In genomic region chr7:12780151-12780830, GRCm38 (mm10) we compare ENCODE assay signal across 8 mouse cellular contexts. TPM values are rescaled to one million over a fixed set of nuclear protein-coding genes. Genes with fewer than 3 reads are reported as not detected.
A peak's percentile ranks its signal among the peaks of the same experiment; 100 is the strongest.
DNase-seq lines count a peak whose midpoint lies in the region; ATAC-seq lines count a peak whose summit lies in the region.

No protein-coding gene starts in this region.

- peak overlapping the region; percentile 73 for H3K9ac ChIP-seq in forebrain, embryonic 11.5 days (ENCODE audit: low read length)
- peak overlapping the region; percentile 86 for H3K9ac ChIP-seq in heart, embryonic 16.5 days (ENCODE audit: low read length)
- 0 out of 2 replicates have a peak overlapping the region, but pooled peaks have one; percentile 18 for H3K9ac ChIP-seq in liver, embryonic 15.5 days
- H3K9ac ChIP-seq in neural tube, embryonic 12.5 days = peak overlapping the region; percentile 71
- peak overlapping the region; percentile 87 for H3K9ac ChIP-seq in stomach, embryonic 16.5 days (ENCODE audit: low read length)

- H3K9me3 ChIP-seq in forebrain, embryonic 11.5 days (ENCODE audit: control insufficient read depth, low read length) = no peaks in the 10 kb centered on the region
- no peaks in the 10 kb centered on the region for H3K9me3 ChIP-seq in heart, embryonic 16.5 days (replicated peaks; ENCODE audit: control insufficient read depth, low read length)
- H3K9me3 ChIP-seq in liver, embryonic 15.5 days (replicated peaks) = no peaks in the 10 kb centered on the region
- H3K9me3 ChIP-seq in neural tube, embryonic 12.5 days = no peaks in the 10 kb centered on the region
- H3K9me3 ChIP-seq in stomach, embryonic 16.5 days (replicated peaks; ENCODE audit: control insufficient read depth, low read length) = no peaks in the 10 kb centered on the region

- WGBS in forebrain, embryonic 11.5 days = 1% methylated on average over 57 of the region's 57 CpGs
- under 1% methylated on average over 57 of the region's 57 CpGs for WGBS in heart, embryonic 16.5 days
- under 1% methylated on average over 57 of the region's 57 CpGs for WGBS in liver, embryonic 15.5 days (ENCODE audit: insufficient replicate concordance)
- WGBS in neural tube, embryonic 12.5 days = under 1% methylated on average over 57 of the region's 57 CpGs
- under 1% methylated on average over 57 of the region's 57 CpGs for WGBS in stomach, embryonic 16.5 days

- peak; percentile 94 for ATAC-seq in forebrain, embryonic 11.5 days (replicated peaks; ENCODE audit: low FRiP score)
- ATAC-seq in heart, embryonic 16.5 days (replicated peaks; ENCODE audit: extremely low read depth, insufficient read depth, low FRiP score) = peak; percentile 95
- peak; percentile 67; the same call in 1 of the 2 replicates for ATAC-seq in liver, embryonic 15.5 days (ENCODE audit: insufficient read depth)
- ATAC-seq in neural tube, embryonic 12.5 days (ENCODE audit: low FRiP score, low read depth) = peak; percentile 95
- ATAC-seq in stomach, embryonic 16.5 days (ENCODE audit: insufficient read depth, low FRiP score) = peak; percentile 93

- H3K27ac ChIP-seq in brown adipose tissue, adult 24 weeks (replicated peaks; ENCODE audit: low read depth, low read length) = no peak overlapping the region
- no peak overlapping the region for H3K27ac ChIP-seq in forebrain, embryonic 11.5 days (ENCODE audit: low read depth, low read length)
- no peak overlapping the region for H3K27ac ChIP-seq in heart, embryonic 16.5 days (ENCODE audit: low read length)
- no peak overlapping the region for H3K27ac ChIP-seq in liver, embryonic 15.5 days (replicated peaks)
- H3K27ac ChIP-seq in neural tube, embryonic 12.5 days = no peak overlapping the region
- no peak overlapping the region for H3K27ac ChIP-seq in stomach, embryonic 16.5 days (ENCODE audit: low read length)

- no peaks in the 10 kb centered on the region; the same call in 1 of the 2 replicates for H3K36me3 ChIP-seq in forebrain, embryonic 11.5 days (ENCODE audit: control insufficient read depth, insufficient read depth, low read length)
- peaks cover under 1% of the 10 kb centered on the region for H3K36me3 ChIP-seq in heart, embryonic 16.5 days (ENCODE audit: control insufficient read depth, insufficient read depth)
- H3K36me3 ChIP-seq in liver, embryonic 15.5 days (replicated peaks) = no peaks in the 10 kb centered on the region
- H3K36me3 ChIP-seq in neural tube, embryonic 12.5 days = peaks cover 1% of the 10 kb centered on the region
- no peaks in the 10 kb centered on the region for H3K36me3 ChIP-seq in stomach, embryonic 16.5 days (ENCODE audit: control insufficient read depth, insufficient read depth, low read length)

- peak; percentile 81 for DNase-seq in CD4-positive helper T cell, adult 2 months (ENCODE audit: low read depth, low spot score)
- DNase-seq in forebrain, embryonic 11.5 days (ENCODE audit: low spot score) = peak; percentile 91
- peak; percentile 70 to 84 for DNase-seq in kidney, postnatal 25 days

- H3K4me2 ChIP-seq in forebrain, embryonic 11.5 days (ENCODE audit: low read depth, low read length, severe bottlenecking) = peak overlapping the region; percentile 95
- H3K4me2 ChIP-seq in heart, embryonic 16.5 days (ENCODE audit: low read depth, low read length) = peak overlapping the region; percentile 100
- peak overlapping the region; percentile 80 for H3K4me2 ChIP-seq in liver, embryonic 15.5 days
- peak overlapping the region; percentile 94 for H3K4me2 ChIP-seq in neural tube, embryonic 12.5 days (replicated peaks)
- peak overlapping the region; percentile 91 for H3K4me2 ChIP-seq in stomach, embryonic 16.5 days (ENCODE audit: low read depth, low read length)

- H3K4me1 ChIP-seq in brown adipose tissue, adult 24 weeks (ENCODE audit: control insufficient read depth, insufficient read depth, insufficient read length, low read length) = peaks cover 3% of the 10 kb centered on the region; the same call in 1 of the 2 replicates
- no peaks in the 10 kb centered on the region for H3K4me1 ChIP-seq in forebrain, embryonic 11.5 days (replicated peaks; ENCODE audit: control insufficient read depth, insufficient read depth, low read length)
- H3K4me1 ChIP-seq in heart, embryonic 16.5 days (ENCODE audit: control insufficient read depth, insufficient read depth, low read length) = peaks cover 5% of the 10 kb centered on the region
- peaks cover 8% of the 10 kb centered on the region for H3K4me1 ChIP-seq in liver, embryonic 15.5 days (replicated peaks)
- H3K4me1 ChIP-seq in neural tube, embryonic 12.5 days = peaks cover 11% of the 10 kb centered on the region; the same call in 1 of the 2 replicates
- no peaks in the 10 kb centered on the region for H3K4me1 ChIP-seq in stomach, embryonic 16.5 days (ENCODE audit: control insufficient read depth, insufficient read depth, low read length)

- H3K27me3 ChIP-seq in forebrain, embryonic 11.5 days (ENCODE audit: control insufficient read depth, insufficient read depth, low read length) = no peaks in the 10 kb centered on the region
- H3K27me3 ChIP-seq in heart, embryonic 16.5 days (ENCODE audit: control insufficient read depth, insufficient read depth, low read length) = no peaks in the 10 kb centered on the region
- H3K27me3 ChIP-seq in liver, embryonic 15.5 days = peaks cover 11% of the 10 kb centered on the region; the same call in 1 of the 2 replicates
- no peaks in the 10 kb centered on the region for H3K27me3 ChIP-seq in neural tube, embryonic 12.5 days (replicated peaks)
- H3K27me3 ChIP-seq in stomach, embryonic 16.5 days (ENCODE audit: control insufficient read depth, insufficient read depth, low read length) = no peaks in the 10 kb centered on the region

- peak overlapping the region; percentile 69 for H3K4me3 ChIP-seq in brown adipose tissue, adult 24 weeks (ENCODE audit: insufficient read depth, low read depth, low read length)
- peak overlapping the region; percentile 63 for H3K4me3 ChIP-seq in forebrain, embryonic 11.5 days (ENCODE audit: low read depth, low read length)
- peak overlapping the region; percentile 80 for H3K4me3 ChIP-seq in heart, embryonic 16.5 days (ENCODE audit: low read length)
- peak overlapping the region; percentile 55 for H3K4me3 ChIP-seq in liver, embryonic 15.5 days (replicated peaks)
- peak overlapping the region; percentile 66 for H3K4me3 ChIP-seq in neural tube, embryonic 12.5 days
- H3K4me3 ChIP-seq in stomach, embryonic 16.5 days (replicated peaks; ENCODE audit: low read length) = peak overlapping the region; percentile 70

RNA-seq across cellular contexts. Expression of gene Zscan18, which starts 23.1 kb away (rescaled TPM):
- not detected in 2 replicates for polyA plus RNA-seq in brown adipose tissue, adult 24 weeks (2012; ENCODE audit: insufficient read depth, insufficient read length, missing spikeins)
- 12.3 and 13.3 TPM in 2 replicates for polyA plus RNA-seq in forebrain, embryonic 11.5 days (2014; fragmentation: Nextera tagmentation; extraction: Ambion mirVana)
- polyA plus RNA-seq in heart, embryonic 16.5 days (2015; fragmentation: Nextera tagmentation; extraction: Ambion mirVana) = 4.4 and 5.9 TPM in 2 replicates
- polyA plus RNA-seq in liver, embryonic 15.5 days (2015; fragmentation: Nextera tagmentation; extraction: Ambion mirVana) = 0.24 and 0.44 TPM in 2 replicates
- 11.5 and 13.6 TPM in 2 replicates for polyA plus RNA-seq in neural tube, embryonic 12.5 days (2016; fragmentation: Nextera tagmentation; extraction: Ambion mirVana)
- 5.7 and 7.6 TPM in 2 replicates for polyA plus RNA-seq in stomach, embryonic 16.5 days (2015; fragmentation: Nextera tagmentation; extraction: Ambion mirVana)

RNA-seq across cellular contexts. Expression of gene Zfp329, which starts 38.4 kb away (rescaled TPM):
- 2.1 and 4.2 TPM in 2 replicates for polyA plus RNA-seq in brown adipose tissue, adult 24 weeks (2012; ENCODE audit: insufficient read depth, insufficient read length, missing spikeins)
- polyA plus RNA-seq in forebrain, embryonic 11.5 days (2014; fragmentation: Nextera tagmentation; extraction: Ambion mirVana) = 27.5 and 28.9 TPM in 2 replicates
- polyA plus RNA-seq in heart, embryonic 16.5 days (2015; fragmentation: Nextera tagmentation; extraction: Ambion mirVana) = 8.9 and 11.2 TPM in 2 replicates
- polyA plus RNA-seq in liver, embryonic 15.5 days (2015; fragmentation: Nextera tagmentation; extraction: Ambion mirVana) = 1.6 and 1.9 TPM in 2 replicates
- 25.5 and 26.4 TPM in 2 replicates for polyA plus RNA-seq in neural tube, embryonic 12.5 days (2016; fragmentation: Nextera tagmentation; extraction: Ambion mirVana)
- 13.8 and 14.5 TPM in 2 replicates for polyA plus RNA-seq in stomach, embryonic 16.5 days (2015; fragmentation: Nextera tagmentation; extraction: Ambion mirVana)

RNA-seq across cellular contexts. Expression of gene Vmn2r56, which starts 45.5 kb away (rescaled TPM):
- not detected in 2 replicates for polyA plus RNA-seq in brown adipose tissue, adult 24 weeks (2012; ENCODE audit: insufficient read depth, insufficient read length, missing spikeins)
- not detected in 2 replicates for polyA plus RNA-seq in forebrain, embryonic 11.5 days (2014; fragmentation: Nextera tagmentation; extraction: Ambion mirVana)
- not detected in 2 replicates for polyA plus RNA-seq in heart, embryonic 16.5 days (2015; fragmentation: Nextera tagmentation; extraction: Ambion mirVana)
- not detected in 2 replicates for polyA plus RNA-seq in liver, embryonic 15.5 days (2015; fragmentation: Nextera tagmentation; extraction: Ambion mirVana)
- not detected in 2 replicates for polyA plus RNA-seq in neural tube, embryonic 12.5 days (2016; fragmentation: Nextera tagmentation; extraction: Ambion mirVana)
- polyA plus RNA-seq in stomach, embryonic 16.5 days (2015; fragmentation: Nextera tagmentation; extraction: Ambion mirVana) = not detected in 2 replicates

RNA-seq across cellular contexts. Expression of gene Zfp110, which starts 54.3 kb away (rescaled TPM):
- 12.2 and 15.1 TPM in 2 replicates for polyA plus RNA-seq in brown adipose tissue, adult 24 weeks (2012; ENCODE audit: insufficient read depth, insufficient read length, missing spikeins)
- polyA plus RNA-seq in forebrain, embryonic 11.5 days (2014; fragmentation: Nextera tagmentation; extraction: Ambion mirVana) = 32.3 and 32.9 TPM in 2 replicates
- 23.9 and 26.5 TPM in 2 replicates for polyA plus RNA-seq in heart, embryonic 16.5 days (2015; fragmentation: Nextera tagmentation; extraction: Ambion mirVana)
- polyA plus RNA-seq in liver, embryonic 15.5 days (2015; fragmentation: Nextera tagmentation; extraction: Ambion mirVana) = 10.8 and 12.3 TPM in 2 replicates
- polyA plus RNA-seq in neural tube, embryonic 12.5 days (2016; fragmentation: Nextera tagmentation; extraction: Ambion mirVana) = 27.4 and 32.4 TPM in 2 replicates
- polyA plus RNA-seq in stomach, embryonic 16.5 days (2015; fragmentation: Nextera tagmentation; extraction: Ambion mirVana) = 36.0 and 38.7 TPM in 2 replicates

Comparison
In these comparisons a context has a peak if more than half of its experiments do, and no peak if none do; other contexts are left out.
1. H3K9ac ChIP-seq: peak in every context shown above with its lines; median percentile 87 in stomach, embryonic 16.5 days; 86 in heart, embryonic 16.5 days; 73 in forebrain, embryonic 11.5 days; 71 in neural tube, embryonic 12.5 days; 18 in liver, embryonic 15.5 days.